Mouse (Mus musculus): ENCODE measurements at regions not wholly inside any gene's neighbourhood (a gene's known extent, or its start where the extent isn't known, plus 50 kb on each side); places are given as distances from the start of the nearest gene placed in this dataset.
A peak's percentile ranks its signal among the peaks of the same experiment; 100 is the strongest.

- DNase-seq (ENCODE audit: low spot score): no peak
- 32% methylated on average over 5 of the region's 5 CpGs for WGBS
Observed at GRCm38 (mm10) chr6:31183127-31183526, 215.4 kb upstream of the Mkln1 start.

GRCm38 (mm10) chr6:31184554-31184953, 214.0 kb upstream of the Mkln1 start:
- Histone ChIP-seq H3K9me3 (replicated peaks; ENCODE audit: low read length) (no peaks in the 10 kb centered on the region), H3K27ac (no peak overlapping the region), H3K4me2 (ENCODE audit: low read length) (no peak overlapping the region), H3K9ac (ENCODE audit: low read depth, low read length) (no peak overlapping the region), H3K4me1 (replicated peaks; ENCODE audit: insufficient read depth, low read length) (no peaks in the 10 kb centered on the region), H3K27me3 (ENCODE audit: insufficient read depth, low read length) (no peaks in the 10 kb centered on the region), H3K4me3 (replicated peaks; ENCODE audit: low read depth, low read length) (no peak overlapping the region), H3K36me3 (ENCODE audit: insufficient read depth, low read length) (no peaks in the 10 kb centered on the region)
- WGBS: 78% methylated on average over 7 of the region's 7 CpGs
- ATAC-seq (replicated peaks; ENCODE audit: low FRiP score, low read depth) (no peak), DNase-seq (ENCODE audit: low spot score) (no peak)
- TF ChIP-seq CTCF (IDR thresholded peaks at IDR 0.05; ENCODE audit: low read depth): no peak

More at GRCm38 (mm10) chr6:31183127-31183526, 215.4 kb upstream of the Mkln1 start:
- H3K9ac ChIP-seq (ENCODE audit: low read depth, low read length): no peak overlapping the region
- no peak overlapping the region for H3K4me3 ChIP-seq (replicated peaks; ENCODE audit: low read depth, low read length)
- no peak overlapping the region for H3K4me2 ChIP-seq (ENCODE audit: low read length)
- ATAC-seq (replicated peaks; ENCODE audit: low FRiP score, low read depth): no peak
- H3K27me3 ChIP-seq (ENCODE audit: insufficient read depth, low read length): no peaks in the 10 kb centered on the region
- H3K36me3 ChIP-seq (ENCODE audit: insufficient read depth, low read length): no peaks in the 10 kb centered on the region
- no peaks in the 10 kb centered on the region for H3K9me3 ChIP-seq (replicated peaks; ENCODE audit: low read length)
- no peak for TF ChIP-seq CTCF (IDR thresholded peaks at IDR 0.05; ENCODE audit: low read depth)
- H3K4me1 ChIP-seq (replicated peaks; ENCODE audit: insufficient read depth, low read length): no peaks in the 10 kb centered on the region
- no peak overlapping the region for H3K27ac ChIP-seq

GRCm38 (mm10) chr6:31185151-31185550, 213.4 kb upstream of the Mkln1 start:
- H3K27me3 ChIP-seq (ENCODE audit: insufficient read depth, low read length): no peaks in the 10 kb centered on the region
- H3K4me2 ChIP-seq (ENCODE audit: low read length): no peak overlapping the region
- no peak for TF ChIP-seq CTCF (IDR thresholded peaks at IDR 0.05; ENCODE audit: low read depth)
- no peak overlapping the region for H3K9ac ChIP-seq (ENCODE audit: low read depth, low read length)
- no peaks in the 10 kb centered on the region for H3K36me3 ChIP-seq (ENCODE audit: insufficient read depth, low read length)
- 81% methylated on average over 2 of the region's 2 CpGs for WGBS
- no peaks in the 10 kb centered on the region for H3K4me1 ChIP-seq (replicated peaks; ENCODE audit: insufficient read depth, low read length)
- DNase-seq (ENCODE audit: low spot score) (no peak), ATAC-seq (replicated peaks; ENCODE audit: low FRiP score, low read depth) (no peak)
- no peak overlapping the region for H3K4me3 ChIP-seq (replicated peaks; ENCODE audit: low read depth, low read length)
- H3K27ac ChIP-seq: no peak overlapping the region
- no peaks in the 10 kb centered on the region for H3K9me3 ChIP-seq (replicated peaks; ENCODE audit: low read length)

- Histone ChIP-seq H3K9me3 (replicated peaks; ENCODE audit: low read length) (no peaks in the 10 kb centered on the region), H3K36me3 (ENCODE audit: insufficient read depth, low read length) (no peaks in the 10 kb centered on the region), H3K4me2 (ENCODE audit: low read length) (no peak overlapping the region), H3K9ac (ENCODE audit: low read depth, low read length) (no peak overlapping the region), H3K27me3 (ENCODE audit: insufficient read depth, low read length) (no peaks in the 10 kb centered on the region), H3K27ac (no peak overlapping the region), H3K4me1 (replicated peaks; ENCODE audit: insufficient read depth, low read length) (no peaks in the 10 kb centered on the region), H3K4me3 (replicated peaks; ENCODE audit: low read depth, low read length) (no peak overlapping the region)
- no peak for TF ChIP-seq CTCF (IDR thresholded peaks at IDR 0.05; ENCODE audit: low read depth)
- 46% methylated on average over 1 of the region's 1 CpGs for WGBS
- DNase-seq (ENCODE audit: low spot score) (no peak), ATAC-seq (replicated peaks; ENCODE audit: low FRiP score, low read depth) (no peak)
Observed at GRCm38 (mm10) chr6:31188066-31188465, 210.5 kb upstream of the Mkln1 start.

GRCm38 (mm10) chr6:31189060-31189459, 209.5 kb upstream of the Mkln1 start:
- Histone ChIP-seq H3K4me3 (replicated peaks; ENCODE audit: low read depth, low read length) (no peak overlapping the region), H3K36me3 (ENCODE audit: insufficient read depth, low read length) (no peaks in the 10 kb centered on the region), H3K9ac (ENCODE audit: low read depth, low read length) (no peak overlapping the region), H3K27ac (no peak overlapping the region), H3K27me3 (ENCODE audit: insufficient read depth, low read length) (no peaks in the 10 kb centered on the region), H3K9me3 (replicated peaks; ENCODE audit: low read length) (no peaks in the 10 kb centered on the region), H3K4me2 (ENCODE audit: low read length) (no peak overlapping the region), H3K4me1 (replicated peaks; ENCODE audit: insufficient read depth, low read length) (no peaks in the 10 kb centered on the region)
- peak; percentile 63 for TF ChIP-seq CTCF (IDR thresholded peaks at IDR 0.05; ENCODE audit: low read depth)
- 64% methylated on average over 7 of the region's 7 CpGs for WGBS
- DNase-seq (ENCODE audit: low spot score) (peak; percentile 47), ATAC-seq (replicated peaks; ENCODE audit: low FRiP score, low read depth) (0 out of 2 replicates have a peak, but pooled peaks have one; percentile 29)

GRCm38 (mm10) chr6:31190070-31190469, 208.5 kb upstream of the Mkln1 start:
- TF ChIP-seq CTCF (IDR thresholded peaks at IDR 0.05; ENCODE audit: low read depth): no peak
- H3K9ac ChIP-seq (ENCODE audit: low read depth, low read length): no peak overlapping the region
- H3K4me1 ChIP-seq (replicated peaks; ENCODE audit: insufficient read depth, low read length): no peaks in the 10 kb centered on the region
- ATAC-seq (replicated peaks; ENCODE audit: low FRiP score, low read depth) (no peak), DNase-seq (ENCODE audit: low spot score) (no peak)
- no peak overlapping the region for H3K4me3 ChIP-seq (replicated peaks; ENCODE audit: low read depth, low read length)
- no peak overlapping the region for H3K4me2 ChIP-seq (ENCODE audit: low read length)
- H3K27ac ChIP-seq: no peak overlapping the region
- no peaks in the 10 kb centered on the region for H3K9me3 ChIP-seq (replicated peaks; ENCODE audit: low read length)
- H3K36me3 ChIP-seq (ENCODE audit: insufficient read depth, low read length): no peaks in the 10 kb centered on the region
- no peaks in the 10 kb centered on the region for H3K27me3 ChIP-seq (ENCODE audit: insufficient read depth, low read length)
- 76% methylated on average over 5 of the region's 5 CpGs for WGBS

All from kidney, postnatal 0 days (tissue).